17 mouse cellular contexts compared by ENCODE assay signal in the genomic region with DNA sequence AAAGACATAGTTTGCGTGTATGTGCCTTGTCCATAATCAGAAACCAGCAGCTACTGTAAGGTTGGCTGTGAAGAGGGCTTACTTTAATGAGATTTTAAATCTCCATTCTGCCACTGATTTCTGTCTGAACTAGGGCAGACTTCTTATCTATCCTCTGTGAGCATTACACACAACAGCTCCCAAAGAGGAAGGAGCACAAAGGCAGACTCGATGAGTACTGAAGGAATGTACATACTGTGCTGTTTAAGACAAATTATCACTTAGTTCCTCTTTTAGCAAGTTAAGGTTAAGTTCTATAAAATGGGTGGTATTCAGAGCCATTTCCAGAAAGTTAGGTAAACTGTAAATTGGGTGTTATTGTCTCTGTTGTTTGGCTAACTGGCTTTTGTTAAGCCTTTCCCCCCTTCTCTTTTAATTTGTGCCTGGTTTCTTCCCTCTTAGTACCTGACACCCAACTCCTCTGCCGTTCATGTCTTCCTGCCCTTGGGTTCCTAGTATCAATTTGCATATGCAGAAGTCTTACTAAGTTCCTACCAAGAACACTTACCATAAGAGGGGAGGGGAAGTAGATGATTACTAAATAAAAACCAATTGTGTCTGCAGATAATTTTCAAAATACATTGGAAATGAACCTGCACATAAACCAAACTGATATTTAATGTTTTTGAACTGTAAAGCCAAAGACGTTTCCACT. TPM values are rescaled to one million over a fixed set of nuclear protein-coding genes. Genes with fewer than 3 reads are reported as not detected.
A peak's percentile ranks its signal among the peaks of the same experiment; 100 is the strongest.
DNase-seq lines count a peak whose midpoint lies in the region; ATAC-seq and TF ChIP-seq lines count a peak whose summit lies in the region.
"Had no signal": no experiment of that assay in that cellular context is flagged by ENCODE, and none has a peak within 500 bp of the region (broad histone marks: within the 10 kb centered on the region; RNA-seq: fewer than 3 reads in every experiment).

No protein-coding gene starts in this region.

- 28% methylated on average over 4 of the region's 4 CpGs for WGBS in liver, postnatal 0 days (ENCODE audit: insufficient replicate concordance)
- 40% methylated on average over 4 of the region's 4 CpGs for WGBS in liver, embryonic 11.5 days
- 78% methylated on average over 4 of the region's 4 CpGs for WGBS in hindbrain, embryonic 14.5 days
- 74% methylated on average over 4 of the region's 4 CpGs for WGBS in neural tube, embryonic 15.5 days

- no peak for ATAC-seq in liver, postnatal 0 days
- no peak for ATAC-seq in liver, embryonic 11.5 days (replicated peaks; ENCODE audit: low FRiP score)
- no peak for ATAC-seq in hindbrain, embryonic 14.5 days (ENCODE audit: low FRiP score)
- ATAC-seq in neural tube, embryonic 15.5 days (ENCODE audit: low FRiP score): no peak
- ATAC-seq: forebrain, embryonic 14.5 days; lung, postnatal 0 days had no signal

- no peak for TF ChIP-seq EP300 in liver, postnatal 0 days (IDR thresholded peaks at IDR 0.05; ENCODE audit: low read depth)

- H3K4me1 ChIP-seq in liver, postnatal 0 days (ENCODE audit: insufficient read depth): no peaks in the 10 kb centered on the region; the same call in 1 of the 2 replicates
- H3K4me1 ChIP-seq in liver, embryonic 11.5 days (replicated peaks; ENCODE audit: control insufficient read depth, insufficient read depth, low read length): no peaks in the 10 kb centered on the region
- no peaks in the 10 kb centered on the region for H3K4me1 ChIP-seq in hindbrain, embryonic 14.5 days (replicated peaks; ENCODE audit: control insufficient read depth, insufficient read depth, low read length)
- H3K4me1 ChIP-seq in neural tube, embryonic 15.5 days: no peaks in the 10 kb centered on the region
- H3K4me1 ChIP-seq: liver, embryonic 13.5 days had no signal

- no peak overlapping the region for H3K9ac ChIP-seq in liver, postnatal 0 days (replicated peaks)
- no peak overlapping the region for H3K9ac ChIP-seq in liver, embryonic 11.5 days (ENCODE audit: low read depth, low read length)
- H3K9ac ChIP-seq in hindbrain, embryonic 14.5 days: no peak overlapping the region
- no peak overlapping the region for H3K9ac ChIP-seq in neural tube, embryonic 15.5 days (replicated peaks)
- H3K9ac ChIP-seq: liver, embryonic 13.5 days had no signal

- peak overlapping the region; percentile 39; the same call in 1 of the 2 replicates for H3K27ac ChIP-seq in liver, postnatal 0 days (ENCODE audit: low read depth)
- no peak overlapping the region for H3K27ac ChIP-seq in liver, embryonic 11.5 days (ENCODE audit: low read depth, low read length)
- no peak overlapping the region for H3K27ac ChIP-seq in hindbrain, embryonic 14.5 days
- H3K27ac ChIP-seq in neural tube, embryonic 15.5 days (replicated peaks): no peak overlapping the region
- H3K27ac ChIP-seq: liver, embryonic 13.5 days had no signal

- H3K4me2 ChIP-seq in liver, postnatal 0 days (ENCODE audit: low read depth, low read length): no peak overlapping the region; the same call in 1 of the 2 replicates
- no peak overlapping the region for H3K4me2 ChIP-seq in liver, embryonic 11.5 days
- no peak overlapping the region for H3K4me2 ChIP-seq in hindbrain, embryonic 14.5 days (replicated peaks)
- no peak overlapping the region for H3K4me2 ChIP-seq in neural tube, embryonic 15.5 days
- H3K4me2 ChIP-seq: heart, embryonic 11.5 days; liver, embryonic 13.5 days had no signal

- no peaks in the 10 kb centered on the region for H3K9me3 ChIP-seq in liver, postnatal 0 days (ENCODE audit: low read length)
- no peaks in the 10 kb centered on the region for H3K9me3 ChIP-seq in liver, embryonic 11.5 days (ENCODE audit: control insufficient read depth, low read length)
- no peaks in the 10 kb centered on the region for H3K9me3 ChIP-seq in hindbrain, embryonic 14.5 days (ENCODE audit: control insufficient read depth, low read length)
- no peaks in the 10 kb centered on the region for H3K9me3 ChIP-seq in neural tube, embryonic 15.5 days (replicated peaks)
- H3K9me3 ChIP-seq: liver, embryonic 13.5 days had no signal

- no peak overlapping the region for H3K4me3 ChIP-seq in liver, postnatal 0 days (ENCODE audit: low read depth, low read length)
- H3K4me3 ChIP-seq in liver, embryonic 11.5 days (ENCODE audit: low read depth, low read length): no peak overlapping the region
- H3K4me3 ChIP-seq in hindbrain, embryonic 14.5 days (replicated peaks; ENCODE audit: low read length): no peak overlapping the region
- H3K4me3 ChIP-seq in neural tube, embryonic 15.5 days (replicated peaks): no peak overlapping the region
- H3K4me3 ChIP-seq: liver, embryonic 13.5 days had no signal

- no peak for DNase-seq in liver, postnatal 0 days
- DNase-seq in liver, embryonic 11.5 days (ENCODE audit: low spot score): no peak
- DNase-seq in MEL-GATA-1-ER (ENCODE audit: extremely low read depth, low read depth) (peak; percentile 80), MN1 (ENCODE audit: low spot score) (no peak)
- peak; percentile 23 for DNase-seq in induced T-regulatory cell, adult 2 months (ENCODE audit: low read depth)
- DNase-seq in hindbrain, embryonic 14.5 days (ENCODE audit: low spot score): no peak
- no peak for DNase-seq in lung, adult 18-20 months
- DNase-seq: cerebellum, adult 9-11 months; kidney, adult 8-10 months; kidney, postnatal 36 days; layer of hippocampus, adult 9-11 months; liver, embryonic 13.5 days; right cerebral cortex, postnatal 25 days had no signal

- H3K36me3 ChIP-seq in liver, postnatal 0 days (replicated peaks; ENCODE audit: insufficient read depth, low read length): peaks cover 26% of the 10 kb centered on the region
- peaks cover 17% of the 10 kb centered on the region; the same call in 1 of the 2 replicates for H3K36me3 ChIP-seq in liver, embryonic 11.5 days (ENCODE audit: control insufficient read depth, insufficient read depth, low read length)
- H3K36me3 ChIP-seq in hindbrain, embryonic 14.5 days (replicated peaks; ENCODE audit: control insufficient read depth, insufficient read depth): peaks cover 28% of the 10 kb centered on the region
- peaks cover 26% of the 10 kb centered on the region for H3K36me3 ChIP-seq in neural tube, embryonic 15.5 days

- H3K27me3 ChIP-seq in liver, postnatal 0 days (ENCODE audit: insufficient read depth, low read length): no peaks in the 10 kb centered on the region
- H3K27me3 ChIP-seq in liver, embryonic 11.5 days (replicated peaks; ENCODE audit: control insufficient read depth, insufficient read depth, low read length): no peaks in the 10 kb centered on the region
- no peaks in the 10 kb centered on the region for H3K27me3 ChIP-seq in hindbrain, embryonic 14.5 days (ENCODE audit: control insufficient read depth, insufficient read depth, low read length)
- no peaks in the 10 kb centered on the region for H3K27me3 ChIP-seq in neural tube, embryonic 15.5 days (replicated peaks)

- TF ChIP-seq CTCF in liver, postnatal 0 days (IDR thresholded peaks at IDR 0.05; ENCODE audit: low read depth): no peak

RNA-seq across cellular contexts. Expression of a gene that starts 5.9 kb away (rescaled TPM):
- not detected in 2 replicates for polyA plus RNA-seq in liver, postnatal 0 days (2015; fragmentation: Nextera tagmentation; extraction: Ambion mirVana)
- 0.37 and 0.40 TPM in 2 replicates for polyA plus RNA-seq in liver, embryonic 11.5 days (2014; fragmentation: Nextera tagmentation; extraction: Ambion mirVana)
- polyA plus RNA-seq in hindbrain, embryonic 14.5 days (2014; fragmentation: Nextera tagmentation; extraction: Ambion mirVana): 0.15 and 0.17 TPM in 2 replicates
- 1.8 and 2.7 TPM in 2 replicates for polyA plus RNA-seq in neural tube, embryonic 15.5 days (2015; fragmentation: Nextera tagmentation; extraction: Ambion mirVana)

RNA-seq across cellular contexts. Expression of a gene that starts 20.4 kb away (rescaled TPM):
- 125 and 128 TPM in 2 replicates for polyA plus RNA-seq in liver, postnatal 0 days (2015; fragmentation: Nextera tagmentation; extraction: Ambion mirVana)
- 128 and 129 TPM in 2 replicates for polyA plus RNA-seq in liver, embryonic 11.5 days (2014; fragmentation: Nextera tagmentation; extraction: Ambion mirVana)
- polyA plus RNA-seq in hindbrain, embryonic 14.5 days (2014; fragmentation: Nextera tagmentation; extraction: Ambion mirVana): 173 and 189 TPM in 2 replicates
- 197 and 217 TPM in 2 replicates for polyA plus RNA-seq in neural tube, embryonic 15.5 days (2015; fragmentation: Nextera tagmentation; extraction: Ambion mirVana)

RNA-seq across cellular contexts. Expression of a gene that starts 31.8 kb away (rescaled TPM):
- polyA plus RNA-seq in liver, postnatal 0 days (2015; fragmentation: Nextera tagmentation; extraction: Ambion mirVana): 1.1 and 1.4 TPM in 2 replicates
- 3.9 and 6.5 TPM in 2 replicates for polyA plus RNA-seq in liver, embryonic 11.5 days (2014; fragmentation: Nextera tagmentation; extraction: Ambion mirVana)
- polyA plus RNA-seq in hindbrain, embryonic 14.5 days (2014; fragmentation: Nextera tagmentation; extraction: Ambion mirVana): 22.4 and 26.1 TPM in 2 replicates
- polyA plus RNA-seq in neural tube, embryonic 15.5 days (2015; fragmentation: Nextera tagmentation; extraction: Ambion mirVana): 19.5 and 20.6 TPM in 2 replicates

Comparison
In these comparisons a context has a peak if more than half of its experiments do, and no peak if none do; other contexts are left out.
1. DNase-seq: peak in MEL-GATA-1-ER (single experiment) and induced T-regulatory cell, adult 2 months (single experiment); none in liver, postnatal 0 days (single experiment), liver, embryonic 11.5 days (single experiment), MN1 (single experiment), hindbrain, embryonic 14.5 days (single experiment) and lung, adult 18-20 months (0 of 2).